Mouse (Mus musculus): Measurements from ENCODE around the gene Rdx. TPM values are rescaled to one million over a fixed set of nuclear protein-coding genes. Genes with fewer than 3 reads are reported as not detected.

Gene Rdx
- total and polyA plus RNA-seq, 2 experiments from 2014 or later: 81.7 to 84.6 TPM

DNA sequence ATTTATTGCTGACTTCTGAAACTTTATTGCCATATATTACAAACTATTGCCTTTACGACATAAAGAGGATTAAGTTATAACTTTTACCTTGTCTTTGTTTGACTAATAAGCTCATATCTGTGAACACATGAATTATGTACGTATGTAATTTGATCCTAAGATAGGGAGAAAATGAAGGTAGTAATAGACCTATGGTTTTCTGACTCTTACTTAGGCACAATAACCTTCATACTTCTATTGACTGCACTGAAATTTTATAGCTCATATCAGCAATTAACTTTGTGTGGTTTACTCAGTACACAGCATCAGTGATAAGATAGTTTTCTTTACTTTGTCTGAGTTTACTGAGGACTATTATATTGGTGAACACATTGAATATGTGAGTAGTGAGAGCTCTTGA, 5.3 kb upstream of the Rdx start:
- no peak for DNase-seq
- H3K4me2 ChIP-seq (ENCODE audit: low read depth): no peak overlapping the region
- H3K9me3 ChIP-seq (ENCODE audit: low read length): no peaks in the 10 kb centered on the region
- H3K4me3 ChIP-seq (ENCODE audit: low read depth, low read length): no peak overlapping the region
- no peaks in the 10 kb centered on the region for H3K36me3 ChIP-seq (ENCODE audit: insufficient read depth)
- no peak for TF ChIP-seq CTCF (IDR thresholded peaks at IDR 0.05; ENCODE audit: low read depth)
- ATAC-seq: no peak
- WGBS: 87% methylated on average over 2 of the region's 2 CpGs
- H3K27ac ChIP-seq (ENCODE audit: low read depth, low read length): no peak overlapping the region
- H3K4me1 ChIP-seq (ENCODE audit: insufficient read depth): no peaks in the 10 kb centered on the region
- no peaks in the 10 kb centered on the region for H3K27me3 ChIP-seq (ENCODE audit: insufficient read depth, low read length)
- H3K9ac ChIP-seq: no peak overlapping the region

DNA sequence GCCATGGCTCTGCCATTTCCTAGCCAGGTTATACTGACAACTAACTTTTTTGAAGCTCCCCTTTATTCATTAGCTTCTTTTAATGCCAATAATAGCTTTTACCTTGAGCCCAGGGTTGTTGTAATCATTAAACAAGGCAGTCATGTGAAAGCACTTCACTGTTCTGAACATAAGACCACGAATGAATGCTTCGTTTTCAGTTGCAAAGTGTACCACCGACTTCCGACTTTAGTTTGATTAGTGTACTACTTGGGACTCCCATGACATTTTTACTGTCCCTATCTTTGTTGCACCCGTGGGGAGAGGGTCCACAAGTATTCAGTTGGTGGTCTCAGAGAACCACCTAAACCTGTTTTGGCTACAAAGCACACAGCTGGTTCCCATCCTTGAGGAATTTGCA, 287 bp upstream of the Rdx start:
- Histone ChIP-seq H3K4me2 (ENCODE audit: low read depth) (peak overlapping the region; percentile 66), H3K27ac (ENCODE audit: low read depth, low read length) (no peak overlapping the region), H3K9me3 (ENCODE audit: low read length) (no peaks in the 10 kb centered on the region), H3K9ac (no peak overlapping the region), H3K27me3 (ENCODE audit: insufficient read depth, low read length) (no peaks in the 10 kb centered on the region), H3K4me1 (ENCODE audit: insufficient read depth) (peaks cover 18% of the 10 kb centered on the region), H3K4me3 (ENCODE audit: low read depth, low read length) (no peak overlapping the region), H3K36me3 (ENCODE audit: insufficient read depth) (no peaks in the 10 kb centered on the region)
- ATAC-seq (no peak), DNase-seq (no peak)
- WGBS: 28% methylated on average over 5 of the region's 5 CpGs
- no peak for TF ChIP-seq CTCF (IDR thresholded peaks at IDR 0.05; ENCODE audit: low read depth)

DNA sequence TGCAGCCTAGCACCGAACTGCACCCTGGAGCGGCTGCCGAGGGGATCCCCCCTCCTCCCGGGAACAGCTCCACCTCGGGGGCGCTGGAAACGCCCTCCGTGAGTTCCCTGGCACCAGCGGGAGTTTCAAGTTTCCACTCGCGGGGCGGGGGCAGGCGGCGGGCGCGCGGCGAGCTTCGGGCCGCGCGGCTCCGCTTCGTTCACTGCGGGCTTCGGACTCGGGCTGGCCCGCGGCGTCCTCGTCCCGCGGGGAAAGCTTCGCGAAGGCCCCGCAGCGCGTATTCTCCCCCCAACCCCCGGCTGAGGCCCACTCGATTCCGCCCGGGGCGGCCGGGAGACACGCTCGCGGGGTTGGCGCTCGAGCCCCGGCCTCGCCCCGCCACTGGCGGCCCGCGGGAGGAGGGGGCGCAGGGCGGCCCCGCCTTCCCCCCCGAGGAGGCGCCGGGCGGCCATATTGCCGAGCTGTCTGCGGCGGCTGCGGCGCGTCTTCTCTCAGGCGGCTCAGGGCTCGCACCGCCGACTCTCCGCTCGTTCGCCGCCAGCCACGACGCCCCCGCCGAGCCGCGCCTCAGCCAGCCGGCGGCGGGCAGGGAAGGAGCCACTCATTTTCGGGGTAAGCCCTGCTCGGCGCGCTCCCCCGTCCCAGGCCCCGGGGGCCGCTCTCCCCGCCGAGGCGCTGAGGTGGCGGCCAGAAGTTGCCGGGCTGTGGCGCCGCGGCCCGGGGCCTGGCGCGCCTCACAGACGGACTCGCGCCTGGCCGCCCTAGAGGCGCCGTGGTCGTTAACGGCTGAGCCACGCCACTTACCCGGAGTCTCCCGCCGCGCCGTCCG, 1.1 kb downstream of the Rdx start:
- peaks cover 18% of the 10 kb centered on the region for H3K4me1 ChIP-seq (ENCODE audit: insufficient read depth)
- 2% methylated on average over 93 of the region's 118 CpGs for WGBS
- H3K27me3 ChIP-seq (ENCODE audit: insufficient read depth, low read length): no peaks in the 10 kb centered on the region
- H3K4me3 ChIP-seq (ENCODE audit: low read depth, low read length): peak overlapping the region; percentile 90
- DNase-seq (peak; percentile 89), ATAC-seq (peak; percentile 95)
- peak overlapping the region; percentile 66 for H3K4me2 ChIP-seq (ENCODE audit: low read depth)
- no peak for TF ChIP-seq CTCF (IDR thresholded peaks at IDR 0.05; ENCODE audit: low read depth)
- peak overlapping the region; percentile 92 for H3K9ac ChIP-seq
- no peaks in the 10 kb centered on the region for H3K36me3 ChIP-seq (ENCODE audit: insufficient read depth)
- H3K27ac ChIP-seq (ENCODE audit: low read depth, low read length): peak overlapping the region; percentile 98
- no peaks in the 10 kb centered on the region for H3K9me3 ChIP-seq (ENCODE audit: low read length)

DNA sequence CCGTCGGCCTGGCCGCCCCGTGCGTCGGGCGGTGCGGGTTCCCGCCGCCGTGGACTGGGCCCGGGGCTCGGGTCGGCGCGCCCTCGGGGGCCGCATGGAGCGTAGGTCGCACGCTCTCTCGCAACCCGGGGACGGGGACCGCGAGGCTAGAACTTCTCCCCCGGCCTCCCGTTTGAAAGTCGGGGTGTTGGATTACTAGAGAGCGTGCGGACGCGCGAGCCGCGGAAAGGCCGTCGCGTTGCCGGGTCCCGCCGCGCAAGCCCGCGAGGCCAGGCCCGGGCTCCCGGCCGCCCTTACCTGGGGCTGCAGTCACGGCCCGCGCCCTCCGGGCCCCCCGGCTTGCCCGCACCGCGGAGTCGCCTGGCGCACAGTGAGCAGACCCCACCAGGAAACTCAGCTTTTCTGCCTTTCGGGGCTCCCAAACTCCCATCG, 1.7 kb downstream of the Rdx start:
- Histone ChIP-seq H3K36me3 (ENCODE audit: insufficient read depth) (no peaks in the 10 kb centered on the region), H3K9ac (peak overlapping the region; percentile 92), H3K4me2 (ENCODE audit: low read depth) (peak overlapping the region; percentile 66), H3K27ac (ENCODE audit: low read depth, low read length) (peak overlapping the region; percentile 98), H3K9me3 (ENCODE audit: low read length) (no peaks in the 10 kb centered on the region), H3K4me3 (ENCODE audit: low read depth, low read length) (peak overlapping the region; percentile 90), H3K27me3 (ENCODE audit: insufficient read depth, low read length) (no peaks in the 10 kb centered on the region), H3K4me1 (ENCODE audit: insufficient read depth) (peaks cover 18% of the 10 kb centered on the region)
- TF ChIP-seq CTCF (IDR thresholded peaks at IDR 0.05; ENCODE audit: low read depth): no peak
- DNase-seq (no peak), ATAC-seq (peak; percentile 61)
- under 1% methylated on average over 59 of the region's 60 CpGs for WGBS

DNA sequence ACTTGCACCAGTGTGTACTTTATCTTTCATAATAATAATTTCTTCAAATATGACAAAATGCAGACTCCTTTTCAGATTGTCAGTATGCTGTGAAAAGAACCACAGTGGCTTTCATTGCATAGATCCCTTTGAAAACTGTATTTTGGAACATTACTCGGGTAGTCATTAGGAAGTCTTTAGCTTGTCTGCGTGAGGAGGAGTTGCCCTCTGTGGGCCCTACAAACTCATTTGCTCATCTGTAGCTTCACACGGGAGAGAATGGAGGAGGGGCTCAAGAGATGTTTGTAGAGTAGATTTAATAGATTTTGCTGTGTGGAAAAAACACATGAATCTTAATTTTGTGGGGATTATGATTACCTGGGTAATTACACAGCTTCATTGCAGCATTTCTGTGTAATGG, 2.6 kb downstream of the Rdx start:
- H3K4me2 ChIP-seq (ENCODE audit: low read depth): peak overlapping the region; percentile 66
- 0% methylated on average over 3 of the region's 3 CpGs for WGBS
- DNase-seq: no peak
- no peaks in the 10 kb centered on the region for H3K36me3 ChIP-seq (ENCODE audit: insufficient read depth)
- no peaks in the 10 kb centered on the region for H3K9me3 ChIP-seq (ENCODE audit: low read length)
- H3K27ac ChIP-seq (ENCODE audit: low read depth, low read length): no peak overlapping the region
- H3K27me3 ChIP-seq (ENCODE audit: insufficient read depth, low read length): no peaks in the 10 kb centered on the region
- peaks cover 18% of the 10 kb centered on the region for H3K4me1 ChIP-seq (ENCODE audit: insufficient read depth)
- no peak for ATAC-seq
- peak overlapping the region; percentile 92; the same call in 1 of the 2 replicates for H3K9ac ChIP-seq
- peak overlapping the region; percentile 90 for H3K4me3 ChIP-seq (ENCODE audit: low read depth, low read length)
- TF ChIP-seq CTCF (IDR thresholded peaks at IDR 0.05; ENCODE audit: low read depth): no peak

DNA sequence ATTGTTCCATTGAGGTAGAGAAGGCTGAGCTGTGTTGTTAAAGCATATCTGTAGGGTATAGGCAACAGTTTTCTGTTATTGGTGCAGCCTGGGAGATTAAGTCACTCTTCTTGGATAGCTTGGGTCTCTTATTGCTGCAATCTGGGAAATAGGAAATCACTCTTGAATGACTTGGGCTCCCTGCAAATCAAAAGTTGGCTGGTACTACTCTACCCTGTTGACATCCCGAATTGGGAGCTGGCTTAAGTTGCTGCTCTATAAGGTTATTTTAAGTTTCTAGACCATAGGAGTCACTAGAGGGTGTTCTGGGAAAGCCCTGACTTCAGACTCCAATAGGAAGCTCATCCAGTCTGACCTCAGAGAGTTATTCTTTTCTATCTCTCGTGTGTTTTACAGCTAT, 3.4 kb downstream of the Rdx start:
- peak overlapping the region; percentile 66; the same call in 1 of the 2 replicates for H3K4me2 ChIP-seq (ENCODE audit: low read depth)
- H3K4me3 ChIP-seq (ENCODE audit: low read depth, low read length): no peak overlapping the region
- no peak for ATAC-seq

DNA sequence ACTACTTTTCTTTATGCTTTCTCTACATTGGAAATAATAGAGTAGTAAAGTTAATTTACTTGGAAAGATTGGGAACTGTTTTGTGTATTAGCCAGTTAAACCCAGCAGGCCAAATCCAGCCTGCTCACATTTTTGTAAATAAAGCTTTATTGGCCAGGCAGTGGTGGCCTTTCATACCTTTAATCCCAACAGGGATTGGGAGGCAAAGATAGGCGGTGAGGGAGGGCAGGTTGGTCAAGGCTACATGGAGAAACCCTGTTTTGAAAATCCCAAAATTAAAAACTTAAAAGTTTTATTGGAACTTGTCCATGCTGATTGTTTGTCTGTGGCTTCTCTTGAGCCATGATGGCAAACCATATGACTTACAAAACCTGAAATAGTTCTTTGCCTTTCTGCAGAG, 5.2 kb downstream of the Rdx start:
- H3K9me3 ChIP-seq (ENCODE audit: low read length): no peaks in the 10 kb centered on the region
- H3K4me1 ChIP-seq (ENCODE audit: insufficient read depth): peaks cover 17% of the 10 kb centered on the region
- WGBS: 70% methylated on average over 1 of the region's 1 CpGs
- TF ChIP-seq CTCF (IDR thresholded peaks at IDR 0.05; ENCODE audit: low read depth): no peak
- no peak overlapping the region for H3K4me3 ChIP-seq (ENCODE audit: low read depth, low read length)
- no peak overlapping the region for H3K4me2 ChIP-seq (ENCODE audit: low read depth)
- no peak overlapping the region for H3K27ac ChIP-seq (ENCODE audit: low read depth, low read length)
- DNase-seq (no peak), ATAC-seq (no peak)
- no peak overlapping the region for H3K9ac ChIP-seq
- no peaks in the 10 kb centered on the region for H3K36me3 ChIP-seq (ENCODE audit: insufficient read depth)
- H3K27me3 ChIP-seq (ENCODE audit: insufficient read depth, low read length): no peaks in the 10 kb centered on the region

More for the DNA sequence above, 3.4 kb downstream of the Rdx start:
- Histone ChIP-seq H3K4me1 (ENCODE audit: insufficient read depth) (peaks cover 18% of the 10 kb centered on the region), H3K36me3 (ENCODE audit: insufficient read depth) (no peaks in the 10 kb centered on the region), H3K27me3 (ENCODE audit: insufficient read depth, low read length) (no peaks in the 10 kb centered on the region), H3K9ac (no peak overlapping the region), H3K27ac (ENCODE audit: low read depth, low read length) (no peak overlapping the region), H3K9me3 (ENCODE audit: low read length) (no peaks in the 10 kb centered on the region)
- TF ChIP-seq CTCF (IDR thresholded peaks at IDR 0.05; ENCODE audit: low read depth): no peak
- 39% methylated on average over 2 of the region's 2 CpGs for WGBS
- DNase-seq: no peak

Data from forebrain, postnatal 0 days (tissue).